In genomic region chr7:103815085-103815484, GRCm38 (mm10) we compare ENCODE assay signal across 32 mouse cellular contexts. TPM values are rescaled to one million over a fixed set of nuclear protein-coding genes. Genes with fewer than 3 reads are reported as not detected.
DNase-seq lines count a peak whose midpoint lies in the region; ATAC-seq and TF ChIP-seq lines count a peak whose summit lies in the region.
"Not testable (repeated sequence)": the region's sequence is repeated elsewhere in the genome, so short reads cannot be mapped to it uniquely, and the experiment has no call there.
"Had no signal": no experiment of that assay in that cellular context is flagged by ENCODE, and none has a peak within 500 bp of the region (broad histone marks: within the 10 kb centered on the region; RNA-seq: fewer than 3 reads in every experiment).

No protein-coding gene starts in this region.

- in situ Hi-C loops in CH12.LX (cut with MboI; ENCODE audit: low pct_ligation_motif_present, low pct_unique_long_range_greater_than_20kb, low sequenced_read_pairs): not testable (repeated sequence)

- H3K36me3 ChIP-seq in CH12.LX (replicated peaks in 1 of 2; ENCODE audit: control insufficient read depth in 1 of 2, insufficient read depth in 1 of 2, low read length in 1 of 2); liver, embryonic 12.5 days; liver, embryonic 15.5 days (replicated peaks); splenic B cell, adult 2 months (ENCODE audit: control insufficient read depth, insufficient read depth, low read length, poor library complexity, severe bottlenecking): not testable (repeated sequence)
- peaks cover 25% of the 10 kb centered on the region for H3K36me3 ChIP-seq in erythroblast, embryonic 14.5 days (ENCODE audit: control insufficient read depth)

- not testable (repeated sequence) for TF ChIP-seq CTCF in CH12.LX (conservative IDR thresholded peaks at IDR 0.05 in 1 of 2, IDR thresholded peaks at IDR 0.05 in 1 of 2; ENCODE audit: low read depth in 2 of 2, low read length in 2 of 2)

- not testable (repeated sequence) for H3K9me3 ChIP-seq in CH12.LX (replicated peaks; ENCODE audit: low read length); erythroblast, embryonic 14.5 days (ENCODE audit: control insufficient read depth, low read length); liver, embryonic 12.5 days (replicated peaks); liver, embryonic 15.5 days (replicated peaks)

- TF ChIP-seq EP300 in CH12.LX (IDR thresholded peaks at IDR 0.05; ENCODE audit: low read length): not testable (repeated sequence)

- not testable (repeated sequence) for H3K79me2 ChIP-seq in CH12.LX (replicated peaks; ENCODE audit: control insufficient read depth, extremely low read depth, insufficient read depth, poor library complexity, severe bottlenecking)

- H3K9ac ChIP-seq in CH12.LX (ENCODE audit: insufficient read depth, low read depth): not testable (repeated sequence)
- H3K9ac ChIP-seq in liver, embryonic 12.5 days: peak overlapping the region; percentile 78
- peak overlapping the region; percentile 54 for H3K9ac ChIP-seq in liver, embryonic 15.5 days

- H3K27me3 ChIP-seq in CH12.LX (replicated peaks); erythroblast, embryonic 14.5 days (ENCODE audit: control insufficient read depth); liver, embryonic 12.5 days (replicated peaks); liver, embryonic 15.5 days; splenic B cell, adult 2 months (ENCODE audit: control insufficient read depth, insufficient read depth, low read length, poor library complexity, severe bottlenecking): not testable (repeated sequence)

- H3K4me1 ChIP-seq in CH12.LX (ENCODE audit: control insufficient read depth in 1 of 2, insufficient read depth in 2 of 2): peaks cover 2 to 33% of the 10 kb centered on the region in 2 experiments; a peak in 3 of 4 replicates
- H3K4me1 ChIP-seq in erythroblast, embryonic 14.5 days (ENCODE audit: control insufficient read depth): peaks cover 34% of the 10 kb centered on the region
- peaks cover 24% of the 10 kb centered on the region for H3K4me1 ChIP-seq in liver, embryonic 12.5 days
- H3K4me1 ChIP-seq in liver, embryonic 15.5 days (replicated peaks): not testable (repeated sequence)

- peak overlapping the region; percentile 44; the same call in 1 of the 2 replicates for H3K4me2 ChIP-seq in CH12.LX (ENCODE audit: insufficient read depth, low read depth, poor library complexity, severe bottlenecking)
- H3K4me2 ChIP-seq in liver, embryonic 12.5 days: peak overlapping the region; percentile 67
- peak overlapping the region; percentile 66 for H3K4me2 ChIP-seq in liver, embryonic 15.5 days

- WGBS in liver, embryonic 12.5 days (ENCODE audit: insufficient replicate concordance): no CpG with 5 or more reads among the region's 2 CpGs
- 43% methylated on average over 1 of the region's 2 CpGs for WGBS in liver, embryonic 15.5 days (ENCODE audit: insufficient replicate concordance)

- dilution Hi-C loops in CH12.LX (cut with MboI; ENCODE audit: extremely low pct_ligation_motif_present, extremely low pct_unique_long_range_greater_than_20kb, low sequenced_read_pairs): not testable (repeated sequence)

- peak; percentile 55 for DNase-seq in CH12.LX (ENCODE audit: extremely low read depth)
- peak; percentile 62 for DNase-seq in c-Kit-negative CD71-positive TER-119-positive erythroid progenitor cells, embryonic 14.5 days (ENCODE audit: low read depth, low spot score)
- DNase-seq in splenic B cell, adult 2 months (ENCODE audit: low read depth, low spot score): peak; percentile 58

- H3K27ac ChIP-seq in CH12.LX (ENCODE audit: insufficient read depth, low read depth): not testable (repeated sequence)
- H3K27ac ChIP-seq in liver, embryonic 12.5 days: peak overlapping the region; percentile 96
- peak overlapping the region; percentile 95 for H3K27ac ChIP-seq in liver, embryonic 15.5 days (replicated peaks)

- not testable (repeated sequence) for TF ChIP-seq RAD21 in CH12.LX (IDR thresholded peaks at IDR 0.05; ENCODE audit: low read depth, low read length)

- TF ChIP-seq POLR2A in CH12.LX (IDR thresholded peaks at IDR 0.05; ENCODE audit: low read depth, low read length): not testable (repeated sequence)

- not testable (repeated sequence) for ATAC-seq in liver, embryonic 12.5 days; liver, embryonic 15.5 days (ENCODE audit: insufficient read depth)

- not testable (repeated sequence) for H3K4me3 ChIP-seq in CH12.LX (replicated peaks in 1 of 3; ENCODE audit: low read depth in 2 of 3, low read length in 2 of 3, poor library complexity in 1 of 3)
- peak overlapping the region; percentile 71 for H3K4me3 ChIP-seq in erythroblast, embryonic 14.5 days (replicated peaks)
- H3K4me3 ChIP-seq in liver, embryonic 12.5 days: peak overlapping the region; percentile 41
- peak overlapping the region; percentile 45 for H3K4me3 ChIP-seq in liver, embryonic 15.5 days (replicated peaks)

TF ChIP-seq in CH12.LX, 34 proteins besides CTCF, POLR2A, EP300 and RAD21:
- peak; percentile 70 for TF ChIP-seq JUND (conservative IDR thresholded peaks at IDR 0.05; ENCODE audit: low read depth, low read length)

RNA-seq across cellular contexts. Expression of gene Hbb-bt, which starts 1.3 kb away (rescaled TPM):
- total RNA-seq in CH12.LX (2012; rRNA removed) (0.42 TPM in 1 of 2 replicates, not detected in the other), CH12.LX (2014; rRNA removed) (5.6 and 6.0 TPM in 2 replicates)
- 4.3 and 4.6 TPM in 2 replicates for polyA plus RNA-seq in CH12.LX (2012; ENCODE audit: insufficient read length, low read depth)
- polyA plus RNA-seq in erythroblast, embryonic 14.5 days (2012): 22,007 and 54,805 TPM in 2 replicates
- polyA plus RNA-seq in liver, embryonic 12.5 days (2016; fragmentation: Nextera tagmentation; extraction: Ambion mirVana): 37,996 and 38,837 TPM in 2 replicates
- 48,050 and 52,773 TPM in 2 replicates for polyA plus RNA-seq in liver, embryonic 15.5 days (2015; fragmentation: Nextera tagmentation; extraction: Ambion mirVana)
- total RNA-seq: ES-E14; granulocyte monocyte progenitor cell, adult 5-6 weeks had no signal
- polyA plus RNA-seq: C2C12, Patski had no signal

RNA-seq across cellular contexts. Expression of gene Hbb-bs, which starts 12.8 kb away (rescaled TPM):
- 0.80 TPM in 1 of 2 replicates, not detected in the other for total RNA-seq in CH12.LX (2012; rRNA removed)
- total RNA-seq in CH12.LX (2014; rRNA removed): not detected in 2 replicates
- 5.5 and 5.7 TPM in 2 replicates for polyA plus RNA-seq in CH12.LX (2012; ENCODE audit: insufficient read length, low read depth)
- polyA plus RNA-seq in erythroblast, embryonic 14.5 days (2012): 263,491 and 269,873 TPM in 2 replicates
- polyA plus RNA-seq in liver, embryonic 12.5 days (2016; fragmentation: Nextera tagmentation; extraction: Ambion mirVana): 70,723 and 73,152 TPM in 2 replicates
- 116,188 and 122,775 TPM in 2 replicates for polyA plus RNA-seq in liver, embryonic 15.5 days (2015; fragmentation: Nextera tagmentation; extraction: Ambion mirVana)
- total RNA-seq: ES-E14 had no signal
- polyA plus RNA-seq: C2C12, Patski had no signal

RNA-seq across cellular contexts. Expression of gene Olfr67, which starts 23.5 kb away (rescaled TPM):
- total RNA-seq in CH12.LX (2012; rRNA removed): not detected in 2 replicates
- not detected in 2 replicates for total RNA-seq in CH12.LX (2014; rRNA removed)
- not detected in 2 replicates for polyA plus RNA-seq in CH12.LX (2012; ENCODE audit: insufficient read length, low read depth)
- polyA plus RNA-seq in erythroblast, embryonic 14.5 days (2012): not detected in 2 replicates
- polyA plus RNA-seq in liver, embryonic 12.5 days (2016; fragmentation: Nextera tagmentation; extraction: Ambion mirVana): not detected in 2 replicates
- not detected in 2 replicates for polyA plus RNA-seq in liver, embryonic 15.5 days (2015; fragmentation: Nextera tagmentation; extraction: Ambion mirVana)
- total RNA-seq: adrenal gland, adult 18-20 months; adrenal gland, postnatal 10 days; adrenal gland, postnatal 36 days; ES-E14; gastrocnemius, adult 18-20 months; gastrocnemius, postnatal 10 days; gastrocnemius, postnatal 36 days; granulocyte monocyte progenitor cell, adult 5-6 weeks; heart, adult 2 months; heart, postnatal 14 days; heart, postnatal 4 days; hindbrain, postnatal 0 days had no signal
- polyA plus RNA-seq: C2C12; CD4-positive, CD25-positive, alpha-beta regulatory T cell, adult 4 months; embryonic facial prominence, embryonic 11.5 days; embryonic facial prominence, embryonic 14.5 days; forebrain, embryonic 12.5 days; forebrain, embryonic 15.5 days; heart, adult 2 months; heart, embryonic 10.5 days; heart, embryonic 13.5 days; heart, embryonic 16.5 days; hindbrain, embryonic 11.5 days; hindbrain, embryonic 14.5 days; hindbrain, postnatal 0 days; inflammation-experienced regulatory T-cells, adult 6 months; intestine, embryonic 16.5 days; Patski had no signal

RNA-seq across cellular contexts. Expression of gene Hbb-bh2, which starts 25.2 kb away (rescaled TPM):
- total RNA-seq in CH12.LX (2012; rRNA removed): not detected in 2 replicates
- total RNA-seq in CH12.LX (2014; rRNA removed): not detected in 2 replicates
- polyA plus RNA-seq in CH12.LX (2012; ENCODE audit: insufficient read length, low read depth): not detected in 2 replicates
- 0.10 TPM in 1 of 2 replicates, not detected in the other for polyA plus RNA-seq in erythroblast, embryonic 14.5 days (2012)
- polyA plus RNA-seq in liver, embryonic 12.5 days (2016; fragmentation: Nextera tagmentation; extraction: Ambion mirVana): 0.72 and 1.2 TPM in 2 replicates
- polyA plus RNA-seq in liver, embryonic 15.5 days (2015; fragmentation: Nextera tagmentation; extraction: Ambion mirVana): not detected in 2 replicates
- total RNA-seq: adrenal gland, adult 18-20 months; adrenal gland, postnatal 10 days; adrenal gland, postnatal 36 days; ES-E14; gastrocnemius, adult 18-20 months; gastrocnemius, postnatal 10 days; gastrocnemius, postnatal 36 days; granulocyte monocyte progenitor cell, adult 5-6 weeks; heart, adult 2 months; heart, postnatal 14 days; heart, postnatal 4 days; hindbrain, postnatal 0 days had no signal
- polyA plus RNA-seq: C2C12; CD4-positive, CD25-positive, alpha-beta regulatory T cell, adult 4 months; embryonic facial prominence, embryonic 11.5 days; embryonic facial prominence, embryonic 14.5 days; forebrain, embryonic 15.5 days; heart, adult 2 months; heart, embryonic 13.5 days; heart, embryonic 16.5 days; hindbrain, embryonic 11.5 days; hindbrain, embryonic 14.5 days; hindbrain, postnatal 0 days; inflammation-experienced regulatory T-cells, adult 6 months; intestine, embryonic 16.5 days; Patski had no signal

RNA-seq across cellular contexts. Expression of gene Hbb-bh1, which starts 27.9 kb away (rescaled TPM):
- total RNA-seq in CH12.LX (2012; rRNA removed): not detected in 2 replicates
- 0.95 TPM in 1 of 2 replicates, not detected in the other for total RNA-seq in CH12.LX (2014; rRNA removed)
- not detected in 2 replicates for polyA plus RNA-seq in CH12.LX (2012; ENCODE audit: insufficient read length, low read depth)
- 4.0 and 4.3 TPM in 2 replicates for polyA plus RNA-seq in erythroblast, embryonic 14.5 days (2012)
- polyA plus RNA-seq in liver, embryonic 12.5 days (2016; fragmentation: Nextera tagmentation; extraction: Ambion mirVana): 1,392 and 1,481 TPM in 2 replicates
- 44.8 and 64.6 TPM in 2 replicates for polyA plus RNA-seq in liver, embryonic 15.5 days (2015; fragmentation: Nextera tagmentation; extraction: Ambion mirVana)
- total RNA-seq: adrenal gland, adult 18-20 months; adrenal gland, postnatal 10 days; adrenal gland, postnatal 36 days; ES-E14; gastrocnemius, adult 18-20 months; gastrocnemius, postnatal 10 days; gastrocnemius, postnatal 36 days; granulocyte monocyte progenitor cell, adult 5-6 weeks; heart, adult 2 months; heart, postnatal 14 days; heart, postnatal 4 days; hindbrain, postnatal 0 days had no signal
- polyA plus RNA-seq: C2C12; CD4-positive, CD25-positive, alpha-beta regulatory T cell, adult 4 months; heart, adult 2 months; hindbrain, postnatal 0 days; inflammation-experienced regulatory T-cells, adult 6 months; Patski had no signal

Comparison
In these comparisons a context has a peak if more than half of its experiments do, and no peak if none do; other contexts are left out.
1. RNA of gene Hbb-bt, which starts 1.3 kb away (polyA plus RNA-seq): 22,007 to 54,805 TPM in erythroblast, embryonic 14.5 days, 48,050 to 52,773 TPM in liver, embryonic 15.5 days and 37,996 to 38,837 TPM in liver, embryonic 12.5 days; 4.3 to 4.6 TPM in CH12.LX; every median in the first group is over 1,000 times any median in the second.
2. RNA of gene Hbb-bs, which starts 12.8 kb away (polyA plus RNA-seq): 263,491 to 269,873 TPM in erythroblast, embryonic 14.5 days, 116,188 to 122,775 TPM in liver, embryonic 15.5 days and 70,723 to 73,152 TPM in liver, embryonic 12.5 days; 5.5 to 5.7 TPM in CH12.LX; every median in the first group is over 1,000 times any median in the second.
3. Peak in every context shown above with its lines, with median percentiles within 50 percentile points of each other: DNase-seq and H3K4me2 ChIP-seq.